Mouse (Mus musculus): Measurements from ENCODE around the gene Ogdhl. TPM values are rescaled to one million over a fixed set of nuclear protein-coding genes. Genes with fewer than 3 reads are reported as not detected.
A peak's percentile ranks its signal among the peaks of the same experiment; 100 is the strongest.

Gene Ogdhl
- polyA plus RNA-seq (2014; fragmentation: Nextera tagmentation; extraction: Ambion mirVana): 18.3 and 18.8 TPM in 2 replicates

DNA sequence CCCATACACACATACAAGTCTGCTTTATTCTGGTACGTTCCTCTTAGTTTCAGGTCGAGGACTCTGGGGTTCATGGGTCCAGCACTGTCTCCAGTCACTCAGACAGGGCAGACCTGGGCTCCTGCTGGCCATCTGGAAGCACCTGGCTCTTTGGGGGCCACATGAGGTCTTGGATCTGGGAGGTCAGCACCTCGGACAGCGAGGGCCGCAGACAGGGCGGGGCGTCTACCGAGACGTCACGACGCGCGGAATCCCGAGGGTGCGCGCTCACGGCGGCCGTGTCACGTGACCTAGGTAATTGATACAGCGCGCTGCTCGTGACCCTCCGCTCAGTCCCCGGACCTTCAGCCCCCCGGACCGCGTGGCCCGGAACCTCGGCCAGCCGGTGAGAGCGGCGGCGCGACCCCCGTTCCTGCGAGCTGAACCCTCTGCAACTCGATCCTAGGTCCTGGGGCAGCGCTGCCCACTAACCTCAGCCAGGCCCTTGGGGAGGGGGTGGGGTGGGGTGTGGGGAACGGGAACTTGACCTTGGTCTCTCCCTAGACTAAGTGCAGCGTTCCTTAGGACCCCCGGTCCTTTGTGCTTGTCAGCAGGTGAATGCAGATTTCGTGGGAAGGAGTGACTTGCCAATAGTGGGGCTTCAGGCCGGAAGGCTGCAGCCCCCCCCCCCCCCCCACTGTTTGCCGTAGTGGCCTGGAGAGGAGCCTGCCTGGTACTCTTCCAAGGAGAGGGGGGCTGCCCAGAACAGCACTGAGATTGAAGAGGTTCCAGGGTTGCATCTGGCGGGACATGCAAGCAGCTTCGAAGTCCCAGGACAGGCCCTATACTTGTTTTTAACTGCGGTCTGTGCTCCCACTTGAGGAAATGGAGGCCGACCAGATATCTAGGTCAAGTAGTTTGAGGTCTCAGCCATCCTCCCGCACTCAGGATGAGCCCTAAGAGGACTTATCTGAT is at the start of gene Ogdhl:
TSS of gene Ogdhl (plus strand) at position 288 of the 954 bp plus-strand sequence.
- peak within 1 kb of the TSS; percentile 83 for H3K4me2 ChIP-seq (ENCODE audit: low read depth, low read length, severe bottlenecking)
- H3K9ac ChIP-seq (ENCODE audit: low read length): peak within 1 kb of the TSS; percentile 79
- H3K4me1 ChIP-seq (replicated peaks; ENCODE audit: control insufficient read depth, insufficient read depth, low read length): no peaks in the 10 kb centered on the region; the same call in 1 of the 2 replicates
- H3K36me3 ChIP-seq (ENCODE audit: control insufficient read depth, insufficient read depth, low read length): no peaks in the 10 kb centered on the region
- H3K4me3 ChIP-seq (ENCODE audit: low read depth, low read length): peak within 1 kb of the TSS; percentile 64
- no peaks in the 10 kb centered on the region for H3K9me3 ChIP-seq (ENCODE audit: control insufficient read depth, low read length)
- 4% methylated on average over 50 of the region's 50 CpGs for WGBS
- no peaks in the 10 kb centered on the region for H3K27me3 ChIP-seq (ENCODE audit: control insufficient read depth, insufficient read depth, low read length)
- DNase-seq (ENCODE audit: low spot score) (peak; percentile 91), ATAC-seq (replicated peaks; ENCODE audit: low FRiP score) (peak; percentile 85)
- no peak within 1 kb of the TSS for H3K27ac ChIP-seq (ENCODE audit: low read depth, low read length)

DNA sequence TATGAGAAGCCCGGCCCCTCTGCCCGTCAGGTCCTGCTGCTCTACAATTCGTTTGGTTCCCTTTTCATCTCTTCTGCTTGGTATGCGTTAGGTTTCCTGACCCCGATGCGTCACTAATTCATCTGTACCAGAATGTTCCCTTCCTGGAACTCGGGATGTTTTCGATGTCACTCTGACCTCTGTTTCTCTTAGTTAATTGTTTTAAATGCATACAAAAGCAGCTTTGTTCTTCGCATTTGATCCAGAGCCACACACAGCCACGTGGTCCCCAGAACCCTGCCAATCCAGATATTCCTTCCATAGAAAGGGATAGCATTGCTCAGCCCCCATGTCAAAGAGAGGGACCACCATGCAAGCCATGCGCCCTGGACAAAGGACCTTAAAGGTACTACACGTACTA is 20.2 kb upstream of the Ogdhl start:
- no peak for ATAC-seq (replicated peaks; ENCODE audit: low FRiP score)
- no peaks in the 10 kb centered on the region for H3K27me3 ChIP-seq (ENCODE audit: control insufficient read depth, insufficient read depth, low read length)
- DNase-seq (ENCODE audit: low spot score): no peak
- H3K9me3 ChIP-seq (ENCODE audit: control insufficient read depth, low read length): no peaks in the 10 kb centered on the region
- 57% methylated on average over 12 of the region's 12 CpGs for WGBS
- no peak overlapping the region for H3K4me3 ChIP-seq (ENCODE audit: low read depth, low read length)
- H3K27ac ChIP-seq (ENCODE audit: low read depth, low read length): no peak overlapping the region
- H3K9ac ChIP-seq (ENCODE audit: low read length): no peak overlapping the region
- no peak overlapping the region for H3K4me2 ChIP-seq (ENCODE audit: low read depth, low read length, severe bottlenecking)
- no peaks in the 10 kb centered on the region for H3K4me1 ChIP-seq (replicated peaks; ENCODE audit: control insufficient read depth, insufficient read depth, low read length)
- H3K36me3 ChIP-seq (ENCODE audit: control insufficient read depth, insufficient read depth, low read length): no peaks in the 10 kb centered on the region; the same call in 1 of the 2 replicates

DNA sequence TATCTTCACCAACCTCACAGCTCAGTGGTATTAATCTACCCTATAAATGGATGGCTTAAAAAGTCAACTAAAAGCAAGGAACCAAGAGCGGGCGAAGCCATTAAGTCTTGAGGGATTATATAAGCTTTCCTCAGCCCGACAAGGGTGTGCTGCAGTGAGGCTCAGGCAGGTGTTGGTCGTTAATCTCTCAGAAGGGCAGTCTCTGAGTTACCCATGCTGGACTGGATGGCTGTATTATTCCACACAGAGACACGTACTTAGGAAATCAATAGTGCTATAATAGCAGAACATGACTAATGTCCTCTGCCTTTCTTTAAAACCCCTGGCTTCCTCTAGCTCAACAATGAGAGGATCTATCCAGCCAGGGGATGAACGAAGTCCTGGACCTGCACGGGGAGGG is 19.4 kb upstream of the Ogdhl start:
- ATAC-seq (replicated peaks; ENCODE audit: low FRiP score) (no peak), DNase-seq (ENCODE audit: low spot score) (no peak)
- 85% methylated on average over 7 of the region's 7 CpGs for WGBS
- no peak overlapping the region for H3K4me3 ChIP-seq (ENCODE audit: low read depth, low read length)
- H3K4me1 ChIP-seq (replicated peaks; ENCODE audit: control insufficient read depth, insufficient read depth, low read length): no peaks in the 10 kb centered on the region
- H3K4me2 ChIP-seq (ENCODE audit: low read depth, low read length, severe bottlenecking): no peak overlapping the region
- H3K36me3 ChIP-seq (ENCODE audit: control insufficient read depth, insufficient read depth, low read length): no peaks in the 10 kb centered on the region; the same call in 1 of the 2 replicates
- H3K27ac ChIP-seq (ENCODE audit: low read depth, low read length): no peak overlapping the region
- H3K27me3 ChIP-seq (ENCODE audit: control insufficient read depth, insufficient read depth, low read length): no peaks in the 10 kb centered on the region
- H3K9me3 ChIP-seq (ENCODE audit: control insufficient read depth, low read length): no peaks in the 10 kb centered on the region
- no peak overlapping the region for H3K9ac ChIP-seq (ENCODE audit: low read length)

DNA sequence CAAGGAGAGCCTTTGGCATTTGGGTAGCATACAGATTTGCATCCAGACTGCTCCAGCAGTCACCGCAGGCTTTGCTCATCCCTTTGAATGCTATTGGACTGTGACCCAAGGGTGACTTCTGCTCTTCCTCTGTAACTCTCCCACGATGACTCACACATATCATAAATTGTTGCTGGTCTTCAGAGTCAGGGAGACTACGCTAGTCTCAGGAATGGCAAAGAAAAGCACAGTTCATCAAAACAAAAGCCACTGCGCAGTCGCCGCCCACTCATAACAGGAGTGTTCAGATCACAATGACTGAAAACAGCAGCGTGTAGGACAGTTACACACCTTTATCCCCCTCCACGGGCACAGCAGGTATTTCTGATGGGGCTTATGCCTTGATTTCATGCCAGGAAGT is 16.9 kb upstream of the Ogdhl start:
- no peak for ATAC-seq (replicated peaks; ENCODE audit: low FRiP score)
- Histone ChIP-seq H3K27me3 (ENCODE audit: control insufficient read depth, insufficient read depth, low read length) (no peaks in the 10 kb centered on the region), H3K4me3 (ENCODE audit: low read depth, low read length) (no peak overlapping the region), H3K4me2 (ENCODE audit: low read depth, low read length, severe bottlenecking) (no peak overlapping the region), H3K9ac (ENCODE audit: low read length) (no peak overlapping the region), H3K4me1 (replicated peaks; ENCODE audit: control insufficient read depth, insufficient read depth, low read length) (no peaks in the 10 kb centered on the region), H3K36me3 (ENCODE audit: control insufficient read depth, insufficient read depth, low read length) (no peaks in the 10 kb centered on the region), H3K9me3 (ENCODE audit: control insufficient read depth, low read length) (no peaks in the 10 kb centered on the region), H3K27ac (ENCODE audit: low read depth, low read length) (no peak overlapping the region)
- no peak for DNase-seq (ENCODE audit: low spot score)
- 87% methylated on average over 8 of the region's 8 CpGs for whole genome bisulfite sequencing

DNA sequence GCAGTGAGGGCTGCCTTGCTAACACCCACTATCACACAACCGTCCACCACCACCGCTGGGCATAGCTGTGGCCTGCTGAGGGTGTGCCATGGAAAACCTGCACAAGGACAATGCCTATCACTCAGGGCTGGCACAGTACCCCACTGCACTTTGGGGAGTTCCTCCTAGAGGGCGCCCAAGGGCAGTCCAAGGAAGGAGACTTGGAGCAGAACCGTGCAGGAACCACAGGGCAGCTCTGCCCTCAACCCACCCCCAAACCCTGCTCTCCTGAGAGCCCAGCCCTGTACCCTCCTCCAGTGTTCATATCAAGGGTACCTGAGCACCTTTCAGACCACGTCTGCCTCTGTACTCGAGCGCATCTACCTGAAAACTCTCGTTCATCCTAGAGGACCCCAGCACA is 11.9 kb upstream of the Ogdhl start:
- Histone ChIP-seq H3K4me2 (ENCODE audit: low read depth, low read length, severe bottlenecking) (no peak overlapping the region), H3K9me3 (ENCODE audit: control insufficient read depth, low read length) (no peaks in the 10 kb centered on the region), H3K4me1 (replicated peaks; ENCODE audit: control insufficient read depth, insufficient read depth, low read length) (no peaks in the 10 kb centered on the region), H3K9ac (ENCODE audit: low read length) (no peak overlapping the region), H3K27me3 (ENCODE audit: control insufficient read depth, insufficient read depth, low read length) (no peaks in the 10 kb centered on the region), H3K27ac (ENCODE audit: low read depth, low read length) (no peak overlapping the region), H3K36me3 (ENCODE audit: control insufficient read depth, insufficient read depth, low read length) (no peaks in the 10 kb centered on the region), H3K4me3 (ENCODE audit: low read depth, low read length) (no peak overlapping the region)
- WGBS: 38% methylated on average over 8 of the region's 8 CpGs
- DNase-seq (ENCODE audit: low spot score) (peak; percentile 75), ATAC-seq (replicated peaks; ENCODE audit: low FRiP score) (peak; percentile 51; the same call in 1 of the 2 replicates)

DNA sequence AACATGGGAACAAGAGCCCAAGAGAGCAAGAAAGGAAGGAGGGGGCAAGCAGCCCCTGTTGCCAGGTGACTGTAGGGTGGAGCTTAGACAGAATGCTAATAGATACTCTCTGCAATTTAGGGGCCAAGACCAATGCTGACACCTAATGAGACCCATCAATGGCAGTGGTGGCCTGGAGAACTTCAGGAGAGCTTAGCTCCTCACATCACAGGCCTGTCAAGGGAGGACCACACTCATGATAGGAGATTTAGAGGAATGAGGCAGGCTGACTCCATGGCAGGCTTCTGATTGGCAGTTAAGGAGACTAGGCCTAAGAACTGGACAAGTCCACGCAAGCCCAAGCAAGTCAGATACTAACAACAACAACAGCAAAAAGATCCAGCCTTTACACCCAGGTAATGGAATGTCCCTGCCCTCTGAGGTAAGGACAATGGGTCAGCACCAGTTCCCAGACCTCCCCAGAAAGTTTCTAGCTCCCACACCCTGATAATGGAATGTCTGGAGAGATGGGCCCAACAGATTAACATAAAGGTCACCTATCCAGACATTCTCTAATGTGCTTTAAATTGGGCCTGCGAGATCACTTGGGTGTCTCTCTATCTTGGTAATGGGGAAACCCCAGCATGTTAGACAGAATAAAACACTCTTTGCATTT is 10.3 kb upstream of the Ogdhl start:
- Histone ChIP-seq H3K9ac (ENCODE audit: low read length) (no peak overlapping the region), H3K27ac (ENCODE audit: low read depth, low read length) (no peak overlapping the region), H3K4me1 (replicated peaks; ENCODE audit: control insufficient read depth, insufficient read depth, low read length) (no peaks in the 10 kb centered on the region), H3K4me2 (ENCODE audit: low read depth, low read length, severe bottlenecking) (no peak overlapping the region), H3K9me3 (ENCODE audit: control insufficient read depth, low read length) (no peaks in the 10 kb centered on the region), H3K36me3 (ENCODE audit: control insufficient read depth, insufficient read depth, low read length) (no peaks in the 10 kb centered on the region), H3K4me3 (ENCODE audit: low read depth, low read length) (no peak overlapping the region), H3K27me3 (ENCODE audit: control insufficient read depth, insufficient read depth, low read length) (no peaks in the 10 kb centered on the region)
- ATAC-seq (replicated peaks; ENCODE audit: low FRiP score) (no peak), DNase-seq (ENCODE audit: low spot score) (no peak)
- whole genome bisulfite sequencing: 95% methylated on average over 2 of the region's 2 CpGs

DNA sequence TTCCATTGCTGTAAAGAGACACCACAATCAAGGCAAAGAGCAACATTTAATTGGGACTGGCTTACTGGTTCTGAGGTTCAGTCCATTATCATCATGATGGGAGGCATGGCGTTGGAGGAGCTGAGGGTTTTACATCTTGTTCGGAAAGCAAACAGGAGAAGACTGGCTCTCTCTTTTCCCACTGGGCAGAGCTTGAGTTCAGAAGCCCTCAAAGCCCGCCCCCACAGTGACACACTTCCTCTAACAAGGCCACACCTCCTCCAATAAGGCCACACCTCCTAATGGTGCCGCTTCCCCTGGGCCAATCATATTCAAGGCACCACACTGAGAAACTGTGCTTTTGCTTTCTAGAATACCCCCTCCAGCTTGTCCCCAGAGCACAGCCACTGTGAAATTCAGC is 4.0 kb upstream of the Ogdhl start:
- DNase-seq (ENCODE audit: low spot score) (no peak), ATAC-seq (replicated peaks; ENCODE audit: low FRiP score) (no peak)
- H3K27me3 ChIP-seq (ENCODE audit: control insufficient read depth, insufficient read depth, low read length): no peaks in the 10 kb centered on the region
- no peaks in the 10 kb centered on the region; the same call in 1 of the 2 replicates for H3K4me1 ChIP-seq (replicated peaks; ENCODE audit: control insufficient read depth, insufficient read depth, low read length)
- no peak overlapping the region for H3K9ac ChIP-seq (ENCODE audit: low read length)
- H3K4me3 ChIP-seq (ENCODE audit: low read depth, low read length): no peak overlapping the region
- 2% methylated on average over 4 of the region's 4 CpGs for WGBS
- no peak overlapping the region for H3K27ac ChIP-seq (ENCODE audit: low read depth, low read length)
- no peaks in the 10 kb centered on the region for H3K36me3 ChIP-seq (ENCODE audit: control insufficient read depth, insufficient read depth, low read length)
- H3K4me2 ChIP-seq (ENCODE audit: low read depth, low read length, severe bottlenecking): no peak overlapping the region
- no peaks in the 10 kb centered on the region for H3K9me3 ChIP-seq (ENCODE audit: control insufficient read depth, low read length)

DNA sequence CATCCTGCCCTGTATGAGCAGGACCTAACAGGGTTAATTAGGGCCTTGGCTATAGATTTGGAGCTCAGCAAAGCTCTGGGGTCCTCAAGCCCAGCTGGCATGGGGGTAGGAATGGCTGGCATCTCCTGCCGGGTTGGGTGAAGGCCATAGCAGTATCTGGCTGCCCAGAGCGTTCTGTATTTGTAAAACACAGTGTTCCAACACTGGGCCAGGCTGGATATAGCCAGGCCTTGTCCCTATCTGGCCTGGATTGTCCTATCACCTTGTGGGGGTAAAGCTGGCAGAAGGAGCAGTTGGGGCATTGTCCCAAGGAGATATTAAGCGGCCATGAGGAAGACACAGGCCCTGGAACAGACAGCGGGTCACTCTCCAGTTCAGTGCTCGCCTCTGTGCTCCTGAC is 1.4 kb downstream of the Ogdhl start:
- H3K4me2 ChIP-seq (ENCODE audit: low read depth, low read length, severe bottlenecking): no peak overlapping the region
- no peaks in the 10 kb centered on the region for H3K27me3 ChIP-seq (ENCODE audit: control insufficient read depth, insufficient read depth, low read length)
- H3K27ac ChIP-seq (ENCODE audit: low read depth, low read length): no peak overlapping the region
- DNase-seq (ENCODE audit: low spot score) (no peak), ATAC-seq (replicated peaks; ENCODE audit: low FRiP score) (no peak)
- no peaks in the 10 kb centered on the region for H3K36me3 ChIP-seq (ENCODE audit: control insufficient read depth, insufficient read depth, low read length)
- no peak overlapping the region for H3K4me3 ChIP-seq (ENCODE audit: low read depth, low read length)
- no peaks in the 10 kb centered on the region; the same call in 1 of the 2 replicates for H3K4me1 ChIP-seq (replicated peaks; ENCODE audit: control insufficient read depth, insufficient read depth, low read length)
- H3K9me3 ChIP-seq (ENCODE audit: control insufficient read depth, low read length): no peaks in the 10 kb centered on the region
- 90% methylated on average over 5 of the region's 5 CpGs for WGBS
- no peak overlapping the region for H3K9ac ChIP-seq (ENCODE audit: low read length)

Measured in forebrain, embryonic 11.5 days (tissue).